Mouse (Mus musculus) cerebellum, adult 11 months (tissue): Measurements from ENCODE around the gene Olfr1290.

Experiments used
- DNase-seq: peaks from one replicate; pipeline ENCODE4 v3.0.0; 2022

The Olfr1290 gene

GRCm38 (mm10) chr2:111493729-111494128, at the start of gene Olfr1290:
TSS of gene Olfr1290 (minus strand) at chr2:111493829.
- DNase-seq = no peak

- no peak for DNase-seq
Observed at GRCm38 (mm10) chr2:111540191-111540590, 46.6 kb upstream of the Olfr1290 start, which contains the start of gene Olfr1294. TSS of gene Olfr1294 (minus strand) at chr2:111540291.

GRCm38 (mm10) chr2:111524903-111525302, 31.3 kb upstream of the Olfr1290 start, which contains the start of gene Olfr1293-ps:
TSS of gene Olfr1293-ps (plus strand) at chr2:111525203.
- no peak for DNase-seq

GRCm38 (mm10) chr2:111517451-111517850, 23.8 kb upstream of the Olfr1290 start:
- no peak for DNase-seq

GRCm38 (mm10) chr2:111496880-111497279, 3.3 kb upstream of the Olfr1290 start, which contains the start of gene Olfr1291-ps1:
TSS of gene Olfr1291-ps1 (plus strand) at chr2:111497180.
- DNase-seq = no peak

DNA sequence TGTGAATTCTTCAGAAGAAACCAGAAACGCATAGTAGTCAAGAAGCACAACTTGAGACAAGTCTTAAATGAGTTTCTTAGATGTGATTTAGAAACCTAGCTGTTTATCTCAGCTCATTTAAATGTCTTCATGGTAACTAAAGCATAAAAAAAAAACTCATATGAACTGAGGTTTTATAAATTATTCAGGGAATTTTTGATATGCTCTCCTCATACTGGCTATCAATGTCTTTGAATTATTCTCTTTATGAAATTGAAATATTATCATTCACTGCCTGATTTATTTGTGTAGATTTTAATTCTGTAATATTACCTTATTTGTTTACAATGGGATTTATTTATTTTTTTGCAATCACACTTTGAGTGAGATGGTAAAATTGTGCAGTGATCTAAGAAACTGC, 13.1 kb downstream of the Olfr1290 start, which contains the start of gene Olfr1289:
Olfr1289 (plus strand) TSS at position 301 of the 400 bp plus-strand sequence.
- no peak for DNase-seq

GRCm38 (mm10) chr2:111473801-111474200, 19.8 kb downstream of the Olfr1290 start, which contains the start of gene Olfr1288:
TSS of gene Olfr1288 (plus strand) at chr2:111474101.
- DNase-seq = no peak

DNA sequence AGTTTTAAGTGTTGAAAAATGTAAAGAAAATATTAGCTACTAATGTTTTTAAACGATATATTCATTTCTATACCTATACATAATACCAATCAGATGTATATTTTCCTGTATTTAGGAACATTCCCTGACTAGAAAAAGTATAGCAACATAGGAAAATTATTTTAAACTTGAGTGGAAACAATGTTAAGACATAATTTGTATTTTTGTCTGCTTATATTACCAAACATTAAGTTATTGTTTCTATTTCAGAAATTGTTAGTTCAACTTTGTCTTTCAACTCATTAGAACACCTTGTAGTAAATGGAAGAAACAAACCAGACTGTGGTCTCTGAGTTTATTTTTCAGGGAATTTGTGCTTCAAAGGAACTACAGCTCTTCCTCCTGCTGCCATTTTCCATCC, 44.8 kb downstream of the Olfr1290 start, which contains the start of gene Olfr1287:
Olfr1287 (plus strand) TSS at position 301 of the 400 bp plus-strand sequence.
- DNase-seq = no peak
